9 mouse cellular contexts compared by ENCODE assay signal in the genomic region with DNA sequence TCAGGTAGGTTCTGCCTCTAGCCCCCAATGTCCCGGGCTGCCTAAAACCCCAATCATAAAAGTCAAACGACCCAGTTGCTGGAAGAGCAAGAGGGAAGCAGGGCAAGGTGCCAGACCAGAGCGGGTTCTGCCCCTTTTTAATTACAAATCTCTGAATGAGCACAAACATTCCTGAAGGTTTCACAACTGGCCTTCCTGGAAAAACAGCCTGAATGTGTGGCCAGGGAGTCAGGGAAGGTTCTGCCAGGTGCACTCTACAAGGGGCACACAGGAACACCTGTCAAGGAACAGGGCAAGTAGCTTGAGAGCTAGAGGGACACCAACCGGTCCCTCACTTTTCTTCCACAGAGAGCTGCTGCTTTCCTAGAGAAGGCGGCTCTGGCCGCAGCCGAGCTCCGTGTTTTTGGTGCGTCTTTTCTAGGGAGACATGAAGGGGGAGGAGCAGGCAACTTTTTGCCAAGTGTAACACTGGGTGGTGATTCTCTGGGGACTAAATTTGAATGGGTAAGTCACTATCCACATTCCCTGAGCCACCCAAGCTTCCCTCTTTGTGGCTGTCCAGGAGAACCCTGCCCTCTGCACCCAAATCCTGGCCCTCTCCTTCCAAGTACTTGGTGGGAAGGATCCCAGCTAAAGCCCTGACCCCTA.
DNase-seq lines count a peak whose midpoint lies in the region; ATAC-seq and TF ChIP-seq lines count a peak whose summit lies in the region.
"Had no signal": no experiment of that assay in that cellular context is flagged by ENCODE, and none has a peak within 500 bp of the region (broad histone marks: within the 10 kb centered on the region; RNA-seq: fewer than 3 reads in every experiment).

No protein-coding gene starts in this region.

- H3K4me2 ChIP-seq in intestine, embryonic 16.5 days (ENCODE audit: low read depth, low read length) = no peak overlapping the region
- H3K4me2 ChIP-seq in lung, postnatal 0 days (replicated peaks; ENCODE audit: low read depth, low read length) = peak overlapping the region; percentile 17; the same call in 1 of the 2 replicates
- H3K4me2 ChIP-seq: heart, embryonic 13.5 days had no signal

- no peaks in the 10 kb centered on the region for H3K27me3 ChIP-seq in intestine, embryonic 16.5 days (replicated peaks; ENCODE audit: control insufficient read depth, insufficient read depth, low read length)
- H3K27me3 ChIP-seq in lung, postnatal 0 days (replicated peaks; ENCODE audit: insufficient read depth, low read length) = no peaks in the 10 kb centered on the region
- H3K27me3 ChIP-seq in heart, adult 2 months (ENCODE audit: control insufficient read depth, insufficient read depth, low read length) = no peaks in the 10 kb centered on the region

- no peak for TF ChIP-seq POLR2A in heart, adult 2 months (IDR thresholded peaks at IDR 0.05; ENCODE audit: insufficient read depth, low read depth, low read length)

- TF ChIP-seq CTCF in layer of hippocampus, adult 2 months (conservative IDR thresholded peaks at IDR 0.05) = no peak
- no peak for TF ChIP-seq CTCF in lung, postnatal 0 days (IDR thresholded peaks at IDR 0.05)
- no peak for TF ChIP-seq CTCF in heart, adult 2 months (IDR thresholded peaks at IDR 0.05)

- no peak overlapping the region for H3K9ac ChIP-seq in intestine, embryonic 16.5 days (ENCODE audit: low read depth, low read length)
- no peak overlapping the region for H3K9ac ChIP-seq in lung, postnatal 0 days (replicated peaks; ENCODE audit: low read depth)
- no peak overlapping the region for H3K9ac ChIP-seq in heart, adult 2 months (ENCODE audit: low read depth, low read length)
- H3K9ac ChIP-seq: heart, embryonic 13.5 days had no signal

- intact Hi-C loops in heart, adult 2 months (cut with DNase I) = no loop called here

- 61% methylated on average over 9 of the region's 9 CpGs for WGBS in intestine, embryonic 16.5 days
- WGBS in lung, postnatal 0 days = 36% methylated on average over 9 of the region's 9 CpGs
- 65% methylated on average over 9 of the region's 9 CpGs for WGBS in heart, adult 2 months

- no peaks in the 10 kb centered on the region for H3K36me3 ChIP-seq in intestine, embryonic 16.5 days (ENCODE audit: control insufficient read depth, insufficient read depth, low read length)
- no peaks in the 10 kb centered on the region for H3K36me3 ChIP-seq in lung, postnatal 0 days (ENCODE audit: insufficient read depth, low read length)
- no peaks in the 10 kb centered on the region for H3K36me3 ChIP-seq in heart, adult 2 months (ENCODE audit: control insufficient read depth, insufficient read depth, low read length)
- H3K36me3 ChIP-seq: heart, embryonic 13.5 days had no signal

- peaks cover 63% of the 10 kb centered on the region for H3K4me1 ChIP-seq in intestine, embryonic 16.5 days (ENCODE audit: control insufficient read depth, insufficient read depth, low read length)
- H3K4me1 ChIP-seq in lung, postnatal 0 days (ENCODE audit: insufficient read depth, low read depth, low read length) = peaks cover 11% of the 10 kb centered on the region
- H3K4me1 ChIP-seq in heart, adult 2 months (ENCODE audit: control insufficient read depth, insufficient read depth, low read length) = no peaks in the 10 kb centered on the region

- TF ChIP-seq EP300 in lung, postnatal 0 days (IDR thresholded peaks at IDR 0.05) = peak; percentile 93
- no peak for TF ChIP-seq EP300 in heart, adult 2 months (IDR thresholded peaks at IDR 0.05; ENCODE audit: insufficient read depth, low read depth, low read length)

- peak overlapping the region; percentile 53; the same call in 1 of the 2 replicates for H3K27ac ChIP-seq in layer of hippocampus, adult 2 months
- peak overlapping the region; percentile 11; the same call in 1 of the 2 replicates for H3K27ac ChIP-seq in intestine, embryonic 16.5 days (ENCODE audit: low read length)
- H3K27ac ChIP-seq in lung, postnatal 0 days (ENCODE audit: low read length) = peak overlapping the region; percentile 74
- H3K27ac ChIP-seq in heart, adult 2 months = no peak overlapping the region
- H3K27ac ChIP-seq: heart, embryonic 13.5 days had no signal

- no peak overlapping the region for H3K4me3 ChIP-seq in layer of hippocampus, adult 2 months
- no peak overlapping the region for H3K4me3 ChIP-seq in intestine, embryonic 16.5 days (ENCODE audit: low read length)
- H3K4me3 ChIP-seq in lung, postnatal 0 days (ENCODE audit: low read depth, low read length) = no peak overlapping the region
- no peak overlapping the region for H3K4me3 ChIP-seq in heart, adult 2 months
- H3K4me3 ChIP-seq: heart, embryonic 13.5 days had no signal

- ATAC-seq in intestine, embryonic 16.5 days = no peak
- peak; percentile 82 for ATAC-seq in lung, postnatal 0 days

- DNase-seq in layer of hippocampus, adult 2 months (ENCODE audit: low spot score in 2 of 2) = no peak
- DNase-seq in layer of hippocampus, adult 9-11 months = no peak
- DNase-seq in fat pad, adult 2 months (ENCODE audit: extremely low read depth, low read depth, low spot score) = peak; percentile 62
- DNase-seq in lung, postnatal 0 days (ENCODE audit: low spot score) = peak; percentile 94
- DNase-seq in heart, adult 2 months = no peak
- no peak for DNase-seq in cerebellum, adult 9-10 months
- no peak for DNase-seq in T-cell, adult 2 months (ENCODE audit: low spot score)

- no peaks in the 10 kb centered on the region for H3K9me3 ChIP-seq in intestine, embryonic 16.5 days (ENCODE audit: control insufficient read depth, low read length)
- no peaks in the 10 kb centered on the region for H3K9me3 ChIP-seq in lung, postnatal 0 days (ENCODE audit: low read length)
- H3K9me3 ChIP-seq: heart, embryonic 13.5 days had no signal

- no peaks in the 10 kb centered on the region for H3K79me2 ChIP-seq in heart, adult 2 months (replicated peaks; ENCODE audit: control insufficient read depth, insufficient read depth, low read length)

Comparison
In these comparisons a context has a peak if more than half of its experiments do, and no peak if none do; other contexts are left out.
1. DNase-seq: peak in fat pad, adult 2 months (single experiment) and lung, postnatal 0 days (single experiment); none in layer of hippocampus, adult 2 months (0 of 2), layer of hippocampus, adult 9-11 months (single experiment), heart, adult 2 months (0 of 2), cerebellum, adult 9-10 months (single experiment) and T-cell, adult 2 months (single experiment).